Mouse (Mus musculus) embryonic fibroblast, embryonic 13.5 days (primary cell): ENCODE measurements around the gene Slc7a4. TPM values are rescaled to one million over a fixed set of nuclear protein-coding genes. Genes with fewer than 3 reads are reported as not detected.
"Not testable (repeated sequence)": the region's sequence is repeated elsewhere in the genome, so short reads cannot be mapped to it uniquely, and the experiment has no call there.

Experiments used
- H3K27ac ChIP-seq: 2 replicates; pipeline ENCODE4 v1.5.1; 2012; ENCODE audit warnings: low read length, control low read depth, inconsistent platforms; ENCODE audit not compliant: insufficient read depth
- H3K4me1 ChIP-seq: 2 replicates; pipeline ENCODE4 v1.6.1; 2011; ENCODE audit warnings: low read length; ENCODE audit not compliant: control insufficient read depth, insufficient read depth
- H3K4me3 ChIP-seq: 2 replicates; pipeline ENCODE4 v1.5.1; 2011; ENCODE audit warnings: mild to moderate bottlenecking, control low read depth, low read length; ENCODE audit not compliant: insufficient read depth
- CTCF ChIP-seq: IDR thresholded peaks from 2 replicates; pipeline ENCODE4 v1.5.1; 2011; ENCODE audit warnings: mild to moderate bottlenecking, control low read depth, low read length, moderate library complexity, borderline replicate concordance; ENCODE audit not compliant: insufficient read depth
- POLR2A ChIP-seq: IDR thresholded peaks from 2 replicates; pipeline ENCODE4 v1.6.1; 2011; ENCODE audit warnings: low read depth, mild to moderate bottlenecking, control low read depth, low read length, moderate library complexity
- polyA plus RNA-seq: library from polyadenylated mRNA; stranded (reverse); fragments of >200 nt; gene quantifications from 2 replicates; pipeline ENCODE4 v1.2.4, GENCODE M21; 2011; ENCODE audit warnings: low read depth; ENCODE audit not compliant: missing spikeins, insufficient read length

Slc7a4 gene
- 2.1 and 2.2 TPM in 2 replicates for polyA plus RNA-seq

DNA sequence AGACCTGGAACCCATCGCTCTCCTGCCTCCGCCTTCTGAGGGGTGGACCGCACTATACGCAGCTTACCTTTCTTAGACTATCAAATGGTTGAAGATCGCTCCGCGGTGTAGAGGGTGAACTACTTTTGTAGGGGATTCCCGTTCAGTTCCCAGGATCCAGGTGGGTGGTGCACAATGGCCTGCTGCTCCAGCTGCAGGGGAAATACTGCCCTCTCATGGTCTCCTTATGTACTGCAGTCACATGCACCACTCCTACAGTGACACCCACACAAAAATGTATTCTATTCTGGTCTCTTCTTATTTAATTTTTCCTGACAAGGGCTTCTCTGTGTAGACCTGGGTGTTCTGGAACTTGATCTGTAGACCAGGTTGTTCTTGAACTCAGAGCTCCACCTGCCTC, at the start of gene Slc7a4:
Slc7a4 (minus strand) TSS at position 151 of the 400 bp plus-strand sequence.
- TF ChIP-seq POLR2A: no peak
- peak; percentile 62; the same call in 1 of the 2 replicates for TF ChIP-seq CTCF
- Histone ChIP-seq H3K27ac (no peak within 1 kb of the TSS), H3K4me3 (no peak within 1 kb of the TSS), H3K4me1 (no peaks in the 10 kb centered on the region)

DNA sequence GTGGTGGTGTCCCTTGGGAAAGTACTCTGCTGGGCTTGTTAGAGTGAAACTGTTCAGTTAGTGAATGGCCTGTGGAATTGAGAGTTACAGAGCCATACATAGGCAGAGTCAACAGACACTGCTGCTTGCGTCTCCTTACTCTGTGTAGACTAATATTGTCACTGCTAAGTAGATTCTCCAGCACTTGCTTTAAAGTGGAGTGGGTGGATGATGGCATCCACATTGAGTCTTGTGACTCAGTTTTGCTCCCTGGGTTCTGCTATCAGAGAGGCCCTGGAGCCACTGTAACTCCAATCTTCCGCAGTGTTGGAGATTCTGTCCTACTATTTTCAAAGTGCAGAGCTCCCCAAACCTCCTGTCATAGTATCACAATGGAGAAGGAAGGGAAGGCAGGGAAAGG, 49.6 kb upstream of the Slc7a4 start:
- Histone ChIP-seq H3K4me3 (no peak overlapping the region), H3K27ac (no peak overlapping the region), H3K4me1 (no peaks in the 10 kb centered on the region)
- no peak for TF ChIP-seq POLR2A
- TF ChIP-seq CTCF: no peak

DNA sequence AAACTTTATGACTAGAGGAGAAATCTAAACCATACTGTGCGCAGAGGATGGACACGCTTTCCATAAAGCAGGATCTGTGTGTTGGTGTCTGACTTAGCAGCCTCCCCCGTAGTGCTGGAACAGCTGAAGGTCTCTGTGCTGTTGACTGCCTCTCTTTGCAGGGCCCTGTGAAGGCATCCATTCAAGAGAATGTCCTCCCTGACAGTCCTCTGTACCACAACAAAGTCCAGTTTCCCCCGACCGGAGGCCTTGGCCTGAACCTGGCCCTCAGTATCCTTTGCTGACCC, 43.2 kb upstream of the Slc7a4 start:
- H3K4me1 ChIP-seq: no peaks in the 10 kb centered on the region
- H3K4me3 ChIP-seq: no peak overlapping the region
- TF ChIP-seq CTCF (no peak), POLR2A (no peak)
- H3K27ac ChIP-seq: no peak overlapping the region

DNA sequence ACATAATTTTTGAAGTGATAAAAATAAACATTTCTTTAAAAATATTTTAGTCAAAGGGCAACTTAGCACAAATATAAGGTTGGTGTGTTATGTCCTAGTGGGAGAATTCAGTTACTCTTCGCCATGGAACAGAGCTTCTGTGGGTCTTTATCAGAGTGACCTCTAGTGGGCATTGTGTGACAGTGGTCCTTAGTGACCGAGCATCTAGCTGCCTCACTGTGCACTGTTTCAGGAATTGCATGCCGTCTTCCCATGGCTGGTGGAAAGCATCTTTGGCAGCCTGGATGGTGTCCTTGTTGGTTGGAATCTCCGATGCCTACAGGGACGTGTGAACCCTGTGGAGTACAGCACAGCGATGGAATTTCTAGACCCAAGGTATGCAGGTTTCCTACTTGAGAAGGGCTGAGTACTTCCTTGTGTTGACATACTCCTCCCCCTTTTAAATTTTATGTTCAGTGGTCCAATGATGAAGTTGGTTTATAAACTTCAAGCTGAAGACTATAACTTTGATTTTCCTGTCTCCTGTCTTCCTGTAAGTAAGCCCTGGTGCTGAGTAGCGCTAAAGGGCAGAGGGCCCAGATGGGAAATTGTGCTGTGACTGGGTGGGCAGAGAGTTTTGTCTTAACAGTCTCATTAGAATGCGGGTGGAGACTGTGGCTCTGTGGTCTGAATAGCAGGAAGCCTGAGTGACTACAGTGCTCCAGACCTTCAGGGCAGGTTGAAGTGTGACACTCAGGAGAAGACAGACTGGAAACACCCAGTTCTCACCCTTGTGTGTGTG, 42.7 kb upstream of the Slc7a4 start:
- H3K27ac ChIP-seq: no peak overlapping the region
- no peaks in the 10 kb centered on the region for H3K4me1 ChIP-seq
- TF ChIP-seq POLR2A (no peak), CTCF (peak; percentile 64; the same call in 1 of the 2 replicates)
- no peak overlapping the region for H3K4me3 ChIP-seq

DNA sequence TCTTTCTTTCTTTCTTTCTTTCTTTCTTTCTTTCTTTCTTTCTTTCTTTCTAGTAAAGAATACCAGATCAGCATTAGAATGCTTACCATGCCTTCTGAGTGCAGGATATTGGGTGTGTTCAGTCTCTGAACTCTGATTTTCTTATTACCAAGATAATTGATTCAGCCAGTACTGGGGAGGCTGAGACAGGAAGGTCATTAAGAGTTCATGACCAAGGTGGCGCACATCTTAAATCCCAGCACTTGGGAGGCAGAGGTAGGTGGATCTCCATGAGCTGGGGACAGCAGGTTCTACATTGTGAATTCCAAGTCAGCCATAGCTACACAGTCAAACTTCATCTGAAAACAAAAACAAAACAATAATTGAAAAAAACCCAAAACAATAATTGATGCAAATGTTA, 38.9 kb upstream of the Slc7a4 start:
- TF ChIP-seq POLR2A (no peak), CTCF (no peak)
- Histone ChIP-seq H3K4me3 (no peak overlapping the region), H3K4me1 (0 out of 2 replicates have a peak, but pooled peaks cover 3% of the 10 kb centered on the region), H3K27ac (no peak overlapping the region)

DNA sequence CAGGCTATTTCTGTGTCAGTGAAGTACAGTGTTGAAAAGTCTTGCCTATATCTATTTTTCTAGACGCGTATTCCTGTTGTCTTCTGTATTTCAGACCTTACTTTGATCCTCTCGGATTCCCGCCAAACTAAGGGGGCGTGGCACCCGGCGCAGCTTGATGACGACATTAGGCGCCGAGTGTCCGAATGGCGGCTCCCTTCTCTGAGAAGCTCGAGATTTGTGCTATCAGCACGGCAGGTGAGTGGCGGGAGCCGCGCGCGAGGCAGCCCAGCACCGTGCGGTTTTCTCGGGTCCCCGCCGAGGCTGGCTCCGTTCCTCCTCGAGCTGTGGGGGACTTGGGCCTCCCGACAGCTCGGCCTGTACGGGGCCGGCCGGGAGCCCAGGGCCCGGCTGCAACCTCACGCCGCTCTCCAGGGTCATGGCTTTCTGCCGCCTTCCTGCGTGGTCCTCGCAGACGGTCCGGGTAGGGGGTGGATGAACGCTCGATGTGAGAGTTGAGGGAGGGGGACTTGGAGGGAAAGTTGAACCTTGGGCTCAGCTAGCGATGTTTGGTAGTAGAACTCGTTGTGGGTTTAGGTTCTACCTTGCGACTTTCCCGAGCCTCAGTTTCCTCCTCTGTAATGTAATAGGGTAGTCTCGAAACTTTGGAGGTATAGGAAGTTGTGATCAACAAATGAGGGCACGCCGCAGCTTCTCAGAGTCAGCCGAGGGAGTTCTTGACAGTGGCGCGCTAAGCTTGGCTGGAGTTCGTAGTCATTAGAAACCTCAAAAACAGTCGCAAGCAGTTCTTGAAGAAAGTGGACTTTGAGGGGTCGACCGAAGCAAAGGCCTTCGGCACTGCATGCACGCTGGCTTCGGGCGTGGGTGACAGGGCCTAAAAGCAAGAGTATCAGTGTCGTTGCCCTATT, 36.4 kb upstream of the Slc7a4 start, which contains the start of gene Smpd4:
Smpd4 (plus strand) TSS at position 157 of the 908 bp plus-strand sequence.
- Histone ChIP-seq H3K27ac (no peak within 1 kb of the TSS), H3K4me1 (0 out of 2 replicates have a peak, but pooled peaks cover 3% of the 10 kb centered on the region), H3K4me3 (peak within 1 kb of the TSS; percentile 92)
- TF ChIP-seq POLR2A (peak; percentile 40; the same call in 1 of the 2 replicates), CTCF (no peak)

DNA sequence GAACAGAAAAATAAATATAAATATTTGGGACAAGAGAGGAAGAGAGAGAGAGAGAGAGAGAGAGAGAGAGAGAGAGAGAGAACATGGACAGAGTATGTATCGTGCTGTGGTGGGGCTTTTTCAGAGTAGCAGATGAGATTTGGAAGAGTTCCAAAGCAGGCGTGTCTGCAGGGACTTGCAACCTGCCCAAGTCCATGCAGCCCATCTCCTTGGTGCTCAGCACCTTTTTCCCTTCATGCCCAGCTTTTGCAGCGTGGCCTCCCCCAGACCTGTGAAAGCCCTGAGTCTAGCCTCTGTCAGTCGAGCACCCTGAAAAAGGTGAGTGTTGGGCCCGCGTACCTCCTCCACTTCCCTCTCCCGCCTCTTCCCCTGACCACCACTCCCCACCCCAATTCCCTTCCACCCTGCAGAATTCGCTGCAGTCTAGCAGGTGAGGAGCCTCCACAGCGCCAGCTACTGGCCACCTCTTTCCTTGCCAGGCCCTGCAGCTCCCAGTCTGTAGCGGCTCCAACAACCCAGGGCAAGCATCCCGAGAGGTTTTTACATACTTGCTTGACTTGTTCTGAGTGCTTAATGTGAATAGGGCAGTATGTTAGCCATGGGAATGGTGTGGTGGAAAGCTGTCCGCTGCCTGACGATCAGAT, 35.0 kb upstream of the Slc7a4 start:
- TF ChIP-seq POLR2A (no peak), CTCF (peak; percentile 55; the same call in 1 of the 2 replicates)
- Histone ChIP-seq H3K27ac (no peak overlapping the region), H3K4me3 (no peak overlapping the region), H3K4me1 (0 out of 2 replicates have a peak, but pooled peaks cover 3% of the 10 kb centered on the region)

DNA sequence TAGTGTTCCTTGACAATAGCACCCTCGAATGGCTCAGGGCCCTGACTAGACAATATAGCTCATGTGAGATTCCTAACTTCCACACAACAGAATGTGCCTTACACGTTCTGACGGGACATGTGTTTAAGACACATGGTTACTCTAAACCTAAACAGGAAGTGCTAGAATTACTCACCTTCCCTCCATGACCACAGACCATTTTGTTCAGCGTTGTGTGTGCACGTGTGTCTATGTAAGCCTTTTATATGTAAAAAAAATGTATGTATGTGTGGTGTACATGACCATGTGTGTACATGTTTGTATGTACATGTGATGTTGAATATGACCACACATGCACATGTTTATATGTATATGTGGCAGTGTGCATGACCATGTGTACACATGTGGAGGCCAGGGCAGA, 33.2 kb upstream of the Slc7a4 start:
- Histone ChIP-seq H3K4me1 (0 out of 2 replicates have a peak, but pooled peaks cover 3% of the 10 kb centered on the region), H3K27ac (no peak overlapping the region), H3K4me3 (no peak overlapping the region)
- TF ChIP-seq CTCF: no peak
- TF ChIP-seq POLR2A: no peak

DNA sequence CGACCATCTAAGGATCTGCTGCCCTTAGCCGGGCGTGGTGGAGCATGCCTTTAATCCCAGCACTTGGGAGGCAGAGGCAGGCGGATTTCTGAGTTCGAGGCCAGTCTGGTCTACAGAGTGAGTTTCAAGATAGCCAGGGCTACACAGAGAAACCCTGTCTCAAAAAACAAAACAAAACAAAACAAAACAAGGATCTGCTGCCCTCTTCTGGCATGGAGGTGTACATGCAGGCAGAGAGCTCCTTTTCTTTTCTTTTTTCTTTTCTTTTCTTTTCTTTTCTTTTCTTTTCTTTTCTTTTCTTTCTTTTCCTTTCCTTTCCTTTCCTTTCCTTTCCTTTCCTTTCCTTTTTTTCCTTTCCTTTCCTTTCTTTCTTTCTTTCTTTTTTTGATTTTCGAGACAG, 31.7 kb upstream of the Slc7a4 start:
- H3K4me1 ChIP-seq, H3K4me3 ChIP-seq, H3K27ac ChIP-seq: not testable (repeated sequence)
